Mouse (Mus musculus) embryonic facial prominence, embryonic 15.5 days (tissue): Measurements from ENCODE around the gene Pde6h. TPM values are rescaled to one million over a fixed set of nuclear protein-coding genes. Genes with fewer than 3 reads are reported as not detected.

ENCODE experiments used
- ATAC-seq: fragments of 200-750 bp; cut with Nextera tagmentation; 2 replicates; pipeline ENCODE4 v1.8.0; 2017; ENCODE audit warnings: low read depth, moderate TSS enrichment; ENCODE audit not compliant: insufficient number of reproducible peaks, low FRiP score, low TSS enrichment
- H3K27ac ChIP-seq: fragments of 300-500 bp; sonication (generic); replicated peaks from 2 replicates; pipeline ENCODE4 v1.5.1; 2015; ENCODE audit warnings: mild to moderate bottlenecking, inconsistent platforms
- H3K27me3 ChIP-seq: fragments of 300-500 bp; sonication (generic); 2 replicates; pipeline ENCODE4 v1.6.1; 2015; ENCODE audit warnings: inconsistent platforms
- H3K36me3 ChIP-seq: fragments of 300-500 bp; sonication (generic); 2 replicates; pipeline ENCODE4 v1.6.1; 2015; ENCODE audit warnings: mild to moderate bottlenecking, inconsistent platforms
- H3K4me1 ChIP-seq: fragments of 300-500 bp; sonication (generic); 2 replicates; pipeline ENCODE4 v1.6.1; 2015; ENCODE audit warnings: inconsistent platforms
- H3K4me2 ChIP-seq: fragments of 300-500 bp; sonication (generic); replicated peaks from 2 replicates; pipeline ENCODE4 v1.6.1; 2015; ENCODE audit warnings: mild to moderate bottlenecking, inconsistent platforms
- H3K4me3 ChIP-seq: fragments of 300-500 bp; sonication (generic); replicated peaks from 2 replicates; pipeline ENCODE4 v1.5.1; 2015; ENCODE audit warnings: mild to moderate bottlenecking, inconsistent platforms
- H3K9ac ChIP-seq: fragments of 300-500 bp; sonication (generic); 2 replicates; pipeline ENCODE4 v1.6.1; 2015; ENCODE audit warnings: inconsistent platforms
- H3K9me3 ChIP-seq: fragments of 300-500 bp; sonication (generic); replicated peaks from 2 replicates; pipeline ENCODE4 v1.6.1; 2016; ENCODE audit warnings: inconsistent platforms
- WGBS: fragments of 180-500 bp; shearing (Covaris S2); methylation state at CpG from one replicate; pipeline ENCODE4 v1.1.7; 2015; 5-methylcytosine and 5-hydroxymethylcytosine counted together
- polyA plus RNA-seq: library from polyadenylated mRNA; unstranded; fragments of >200 nt; fragmentation: Nextera tagmentation; extraction: Ambion mirVana; gene quantifications from 2 replicates; pipeline ENCODE4 v1.2.1, GENCODE M21; 2015

Gene Pde6h
- polyA plus RNA-seq, 1 experiment from 2014 or later: not detected

DNA sequence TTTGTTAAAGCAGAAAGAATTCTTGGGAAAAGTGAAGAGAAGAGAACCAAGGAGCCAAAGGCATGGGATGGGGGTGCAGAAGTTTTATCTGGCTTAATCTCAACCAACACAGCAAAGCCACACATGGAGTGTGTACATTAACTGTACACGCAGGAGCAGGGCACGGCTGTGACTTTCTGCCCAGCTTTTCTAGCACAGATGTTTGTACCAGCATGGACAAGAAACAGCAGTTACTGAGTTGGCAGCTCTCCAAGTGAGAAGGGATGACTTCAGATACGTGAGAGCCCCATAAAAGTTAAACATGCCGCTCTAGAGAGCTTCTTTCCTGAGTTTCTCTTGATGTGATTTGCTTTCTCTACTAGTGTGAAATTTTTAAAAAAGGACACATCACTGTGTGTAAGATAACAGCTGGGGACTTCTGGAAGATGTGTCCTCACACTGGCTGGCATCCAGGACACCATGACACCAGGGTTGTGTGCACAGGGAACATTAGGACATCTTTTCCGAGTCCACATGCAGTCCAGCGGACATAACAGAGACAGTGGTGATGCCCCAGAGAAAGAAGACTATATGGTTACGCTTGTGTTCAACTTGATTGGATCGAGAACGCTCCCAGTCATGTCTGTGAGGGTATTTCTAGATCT, 13.3 kb upstream of the Pde6h start:
- Histone ChIP-seq H3K9ac (no peak overlapping the region), H3K36me3 (no peaks in the 10 kb centered on the region), H3K4me1 (peaks cover 46% of the 10 kb centered on the region), H3K4me2 (no peak overlapping the region), H3K27ac (peak overlapping the region; percentile 17), H3K9me3 (no peaks in the 10 kb centered on the region), H3K27me3 (no peaks in the 10 kb centered on the region), H3K4me3 (no peak overlapping the region)
- ATAC-seq: no peak
- WGBS: 56% methylated on average over 9 of the region's 9 CpGs

DNA sequence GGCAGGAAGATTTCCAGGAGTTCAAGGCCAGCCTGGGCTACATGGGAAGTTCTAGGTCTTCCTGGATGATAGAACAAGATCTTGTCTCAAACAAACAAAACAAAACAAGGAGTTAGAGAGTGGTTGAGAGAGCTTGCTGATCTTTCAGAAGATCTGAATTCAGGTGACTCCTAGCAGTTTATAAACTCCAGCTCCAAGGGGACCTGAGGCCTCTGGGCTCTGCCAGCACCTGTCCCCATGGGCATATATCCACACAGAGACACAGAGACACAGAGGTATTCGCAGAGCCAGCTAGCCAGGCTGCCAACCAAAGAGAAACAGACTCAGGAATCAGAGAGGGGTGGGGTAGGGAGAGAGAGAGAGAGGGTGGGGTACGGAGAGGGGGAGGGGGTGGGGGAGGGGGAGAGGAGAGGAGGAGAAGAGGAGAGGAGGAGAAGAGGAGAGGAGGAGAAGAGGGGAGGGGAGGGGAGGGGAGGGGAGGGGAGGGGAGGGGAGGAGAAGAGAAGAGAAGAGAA, 10.8 kb upstream of the Pde6h start:
- no peaks in the 10 kb centered on the region for H3K27me3 ChIP-seq
- WGBS: 53% methylated on average over 1 of the region's 2 CpGs
- peak overlapping the region; percentile 71 for H3K27ac ChIP-seq
- no peaks in the 10 kb centered on the region for H3K36me3 ChIP-seq
- H3K9ac ChIP-seq: no peak overlapping the region
- peaks cover 28% of the 10 kb centered on the region for H3K4me1 ChIP-seq
- H3K4me3 ChIP-seq: no peak overlapping the region
- no peaks in the 10 kb centered on the region for H3K9me3 ChIP-seq
- no peak overlapping the region for H3K4me2 ChIP-seq
- ATAC-seq: no peak

DNA sequence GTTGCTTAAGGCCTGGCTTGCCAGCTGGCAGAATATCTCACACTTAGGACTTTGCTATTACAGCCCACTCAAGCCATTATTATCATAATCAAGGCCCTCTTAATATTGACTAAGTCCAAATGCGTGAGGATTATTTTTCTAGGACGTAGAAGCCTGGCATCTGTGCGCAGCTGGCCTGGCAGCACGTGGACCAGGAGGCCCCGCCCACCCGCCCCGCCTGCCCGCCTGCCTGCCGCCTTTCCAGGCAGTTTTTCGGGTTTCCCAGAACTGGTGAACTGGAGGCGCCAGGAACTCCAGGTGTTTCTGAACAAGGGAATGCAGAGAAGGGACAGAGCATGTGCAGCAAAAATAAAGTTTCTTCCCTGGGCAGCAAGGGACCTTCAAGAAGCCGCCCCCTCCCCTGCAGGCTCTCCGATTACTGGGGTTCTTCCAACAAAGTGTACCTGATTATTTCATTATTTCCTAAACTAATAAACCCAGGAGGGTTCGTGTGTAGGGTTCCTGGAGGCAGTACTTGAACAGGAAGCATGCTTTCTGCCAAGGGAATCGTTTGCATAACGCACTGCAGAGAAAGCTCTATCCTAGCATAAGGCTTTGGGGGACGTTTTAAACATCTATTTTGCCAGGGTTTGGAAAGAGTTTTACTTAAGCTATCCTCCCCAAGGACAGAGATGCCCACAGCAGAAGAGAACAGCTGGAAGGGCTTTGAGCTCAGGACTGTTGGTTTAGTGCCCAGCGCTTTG, 10.1 kb upstream of the Pde6h start:
- no peak overlapping the region for H3K9ac ChIP-seq
- H3K4me3 ChIP-seq: peak overlapping the region; percentile 16; the same call in 1 of the 2 replicates
- no peaks in the 10 kb centered on the region for H3K27me3 ChIP-seq
- no peaks in the 10 kb centered on the region for H3K9me3 ChIP-seq
- WGBS: 6% methylated on average over 18 of the region's 18 CpGs
- peaks cover 33% of the 10 kb centered on the region for H3K4me1 ChIP-seq
- peak overlapping the region; percentile 43 for H3K4me2 ChIP-seq
- peak; percentile 75 for ATAC-seq
- no peaks in the 10 kb centered on the region for H3K36me3 ChIP-seq
- peak overlapping the region; percentile 89 for H3K27ac ChIP-seq

DNA sequence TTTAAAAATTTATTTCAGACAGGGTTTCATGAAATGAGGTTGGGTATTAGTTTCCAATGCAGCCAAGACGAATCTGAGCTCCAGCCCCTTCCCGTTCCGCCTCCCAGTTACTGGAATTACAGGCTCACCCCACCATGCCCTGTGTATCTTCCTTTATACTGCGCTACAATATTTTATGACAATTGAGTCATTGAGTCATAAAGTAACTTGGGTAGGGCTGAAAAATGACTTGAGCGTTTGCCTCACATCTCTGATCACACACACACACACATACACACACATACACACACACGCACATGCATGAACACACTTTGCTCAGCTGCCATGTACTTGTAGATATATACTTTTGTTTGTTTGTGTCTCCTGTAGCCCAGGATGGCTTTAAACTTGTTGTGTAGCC, 9.4 kb upstream of the Pde6h start:
- WGBS: 76% methylated on average over 6 of the region's 6 CpGs
- no peaks in the 10 kb centered on the region for H3K36me3 ChIP-seq
- no peak for ATAC-seq
- H3K27ac ChIP-seq: peak overlapping the region; percentile 89
- no peak overlapping the region for H3K9ac ChIP-seq
- H3K4me2 ChIP-seq: peak overlapping the region; percentile 43; the same call in 1 of the 2 replicates
- no peaks in the 10 kb centered on the region for H3K27me3 ChIP-seq
- peaks cover 33% of the 10 kb centered on the region for H3K4me1 ChIP-seq
- no peaks in the 10 kb centered on the region for H3K9me3 ChIP-seq
- H3K4me3 ChIP-seq: no peak overlapping the region

DNA sequence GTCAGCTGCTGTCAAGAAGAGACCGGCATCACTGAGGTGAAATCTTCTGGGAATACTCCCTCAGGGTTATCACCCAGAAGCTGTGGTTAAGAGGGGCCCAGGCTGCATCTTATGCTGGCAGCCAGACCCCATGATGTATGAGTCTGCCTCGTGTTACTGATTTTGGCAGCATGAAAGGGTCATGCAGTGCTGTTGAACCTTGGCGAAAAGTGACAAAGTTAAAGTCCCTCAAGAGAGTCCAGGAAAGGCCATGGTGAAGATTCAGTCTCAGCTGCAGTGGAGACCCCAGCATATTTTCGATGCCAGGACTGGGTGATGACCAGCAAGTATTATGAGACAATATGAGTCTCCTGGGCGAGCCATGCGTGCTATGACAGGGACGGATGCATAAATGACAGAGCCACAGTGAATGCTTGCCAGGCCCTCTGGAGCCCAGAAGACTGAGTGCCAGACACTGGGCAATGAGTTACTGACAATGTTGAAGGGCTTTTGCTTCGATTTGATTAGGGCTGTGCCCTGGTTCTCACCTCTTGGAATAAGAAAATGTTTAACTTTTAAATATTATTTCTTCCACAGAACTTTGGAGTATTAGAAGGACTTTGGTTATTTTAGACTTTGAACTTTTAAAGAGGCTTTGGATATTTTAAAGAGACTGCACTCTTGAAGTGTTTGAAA, 7.8 kb upstream of the Pde6h start:
- Histone ChIP-seq H3K36me3 (no peaks in the 10 kb centered on the region), H3K9ac (no peak overlapping the region), H3K9me3 (no peaks in the 10 kb centered on the region), H3K4me1 (peaks cover 32% of the 10 kb centered on the region), H3K4me2 (no peak overlapping the region), H3K27ac (no peak overlapping the region), H3K27me3 (no peaks in the 10 kb centered on the region), H3K4me3 (no peak overlapping the region)
- no peak for ATAC-seq
- WGBS: 83% methylated on average over 8 of the region's 8 CpGs

DNA sequence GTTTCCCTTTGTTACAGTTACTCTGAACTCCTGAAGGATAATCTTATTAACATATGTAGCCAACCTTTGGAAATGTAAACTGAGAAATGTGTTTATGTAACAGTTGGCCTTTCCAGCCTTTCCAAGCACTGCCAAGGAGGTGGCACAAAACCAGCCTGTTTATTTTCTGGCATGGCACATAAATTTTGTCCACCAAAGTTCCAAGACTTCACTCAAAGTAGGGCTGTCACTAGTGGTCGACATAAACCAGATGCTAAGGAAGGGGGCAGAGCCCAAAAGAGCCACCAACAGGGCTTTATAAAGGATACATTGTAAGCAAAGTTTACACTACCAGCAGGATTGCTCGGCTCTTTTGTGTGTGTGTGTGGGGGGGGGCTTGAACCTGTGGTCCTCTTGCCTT, 5.7 kb upstream of the Pde6h start:
- H3K9me3 ChIP-seq: no peaks in the 10 kb centered on the region
- no peaks in the 10 kb centered on the region for H3K36me3 ChIP-seq
- H3K27ac ChIP-seq: no peak overlapping the region

DNA sequence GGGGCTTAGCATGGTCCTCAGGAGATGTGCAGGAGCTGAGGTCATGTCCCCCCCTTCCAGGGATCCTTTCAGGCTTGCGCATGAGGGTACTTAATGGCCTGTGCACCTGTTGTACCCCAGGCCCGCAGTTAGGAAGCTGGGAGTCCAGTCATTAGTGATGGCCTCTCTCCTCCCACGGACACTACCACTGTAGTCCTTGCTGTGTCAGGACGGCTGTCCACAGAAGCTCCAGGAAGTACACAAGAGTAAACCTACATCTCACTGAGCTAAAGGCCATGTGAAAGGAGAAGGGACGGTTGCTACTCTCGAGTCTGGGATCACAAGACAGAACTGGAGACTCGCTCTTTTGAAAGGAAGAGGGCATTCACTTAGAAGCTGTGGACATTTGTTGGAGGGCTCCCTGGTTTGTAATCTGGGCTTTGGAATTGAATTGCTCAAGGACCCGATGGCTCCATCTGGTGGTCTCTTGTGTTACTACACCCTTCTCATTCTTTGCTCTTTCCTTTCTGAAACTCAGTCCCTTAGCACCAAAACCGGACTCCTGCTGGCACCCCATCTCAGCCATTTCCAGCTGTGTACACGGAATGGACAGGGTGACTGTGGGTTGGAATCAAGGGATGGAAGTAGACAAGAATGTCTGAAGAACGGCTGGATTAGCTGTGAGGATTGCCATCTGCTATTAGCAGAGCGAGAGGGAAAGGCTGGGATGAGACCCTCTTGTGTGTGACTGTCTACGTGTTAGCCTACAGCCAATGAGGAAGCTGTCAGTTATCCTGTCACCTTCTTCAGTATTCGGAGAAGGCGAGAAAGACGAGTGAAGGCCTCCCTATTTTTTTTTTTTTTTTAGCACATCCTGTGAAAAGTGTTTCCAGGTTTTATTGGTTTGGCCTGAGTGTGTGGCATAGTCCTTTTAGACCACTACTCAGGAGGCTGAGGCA, 3.0 kb upstream of the Pde6h start:
- no peak overlapping the region for H3K4me3 ChIP-seq
- H3K9me3 ChIP-seq: no peaks in the 10 kb centered on the region
- no peak overlapping the region for H3K9ac ChIP-seq
- peak; percentile 41; the same call in 1 of the 2 replicates for ATAC-seq
- H3K27me3 ChIP-seq: no peaks in the 10 kb centered on the region
- no peaks in the 10 kb centered on the region; the same call in 1 of the 2 replicates for H3K36me3 ChIP-seq
- 43% methylated on average over 16 of the region's 16 CpGs for WGBS
- no peak overlapping the region for H3K4me2 ChIP-seq
- peaks cover 13% of the 10 kb centered on the region; the same call in 1 of the 2 replicates for H3K4me1 ChIP-seq
- H3K27ac ChIP-seq: no peak overlapping the region

More for the DNA sequence above, 5.7 kb upstream of the Pde6h start:
- WGBS: 8% methylated on average over 2 of the region's 2 CpGs
- Histone ChIP-seq H3K4me2 (no peak overlapping the region), H3K4me3 (no peak overlapping the region), H3K9ac (no peak overlapping the region), H3K4me1 (peaks cover 23% of the 10 kb centered on the region), H3K27me3 (no peaks in the 10 kb centered on the region)
- ATAC-seq: no peak

DNA sequence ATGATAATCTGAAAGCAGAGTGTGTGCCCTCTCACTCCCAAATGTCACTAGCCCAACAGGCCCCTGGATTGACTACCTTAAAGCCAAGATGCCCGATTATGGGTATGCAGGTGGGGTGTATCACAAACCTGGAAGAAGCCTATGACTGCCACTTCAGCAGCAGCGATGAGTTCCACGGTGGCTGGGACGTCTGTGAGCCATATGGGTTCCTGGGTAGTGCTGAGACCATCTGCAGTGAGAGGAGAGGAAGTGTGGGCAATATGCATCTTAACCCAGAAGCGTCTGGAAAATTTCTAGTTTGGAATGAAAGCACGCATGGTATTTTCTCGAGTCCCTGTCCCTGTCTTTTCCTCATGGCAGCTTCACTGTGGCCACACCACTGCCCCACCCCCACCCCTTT, 2.0 kb upstream of the Pde6h start:
- no peak overlapping the region for H3K4me2 ChIP-seq

DNA sequence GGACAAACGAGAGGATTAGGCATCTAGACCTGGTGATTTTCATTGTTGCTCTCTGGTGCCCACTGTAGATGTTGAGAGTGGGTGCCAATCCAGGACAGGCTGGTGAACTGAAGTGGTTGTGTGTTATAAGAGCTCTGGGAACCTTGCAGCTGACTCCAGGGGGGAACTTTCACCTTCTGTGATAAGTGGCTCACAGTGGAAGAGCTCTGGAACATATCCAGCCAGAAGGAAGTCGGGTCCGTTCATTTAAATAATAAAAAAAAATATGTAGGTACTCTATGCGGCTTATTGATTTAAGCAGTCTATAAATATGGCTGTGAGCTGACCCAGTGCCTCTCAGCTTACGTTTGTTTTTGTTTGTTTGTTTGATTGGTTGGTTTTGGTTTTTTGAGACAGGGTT, 1.6 kb upstream of the Pde6h start, which contains the start of gene Erp27:
Gene Erp27 (minus strand): TSS at position 101 of the 400 bp plus-strand sequence.
- WGBS: 70% methylated on average over 5 of the region's 5 CpGs
- Histone ChIP-seq H3K9me3 (no peaks in the 10 kb centered on the region), H3K27me3 (no peaks in the 10 kb centered on the region), H3K4me2 (no peak within 1 kb of the TSS), H3K27ac (0 out of 2 replicates have a peak within 1 kb of the TSS, but pooled peaks have one; percentile 34), H3K4me3 (no peak within 1 kb of the TSS), H3K9ac (no peak within 1 kb of the TSS), H3K4me1 (peaks cover 13% of the 10 kb centered on the region; the same call in 1 of the 2 replicates), H3K36me3 (no peaks in the 10 kb centered on the region; the same call in 1 of the 2 replicates)
- no peak for ATAC-seq

More for the DNA sequence above, 2.0 kb upstream of the Pde6h start:
- H3K27ac ChIP-seq: no peak overlapping the region
- H3K4me1 ChIP-seq: peaks cover 13% of the 10 kb centered on the region; the same call in 1 of the 2 replicates
- no peaks in the 10 kb centered on the region for H3K9me3 ChIP-seq
- 46% methylated on average over 7 of the region's 7 CpGs for WGBS
- no peaks in the 10 kb centered on the region; the same call in 1 of the 2 replicates for H3K36me3 ChIP-seq
- H3K27me3 ChIP-seq: no peaks in the 10 kb centered on the region
- ATAC-seq: no peak
- no peak overlapping the region for H3K4me3 ChIP-seq
- H3K9ac ChIP-seq: no peak overlapping the region

DNA sequence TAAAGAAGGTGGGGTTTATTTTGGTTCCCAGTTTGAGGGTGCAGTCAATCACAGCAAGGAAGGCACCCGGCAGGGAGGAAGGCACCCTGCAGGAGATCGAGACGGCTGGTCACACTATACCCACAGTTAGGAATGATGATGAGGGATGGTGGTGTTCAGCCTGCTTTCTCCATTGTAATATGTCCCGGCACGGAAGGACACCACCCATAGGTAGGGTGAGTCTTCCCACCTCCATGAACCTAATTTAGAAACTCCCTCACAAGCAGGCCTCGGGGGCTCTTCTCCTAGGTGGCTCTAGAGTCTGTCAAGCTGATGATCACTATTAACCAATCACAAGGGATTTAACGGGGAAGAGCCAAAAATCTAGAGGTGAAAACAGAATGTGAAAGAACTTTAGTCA, 761 bp upstream of the Pde6h start:
- no peak overlapping the region for H3K4me3 ChIP-seq
- ATAC-seq: no peak
- no peak overlapping the region for H3K4me2 ChIP-seq
- no peak overlapping the region for H3K27ac ChIP-seq
- no peaks in the 10 kb centered on the region for H3K9me3 ChIP-seq
- no peak overlapping the region for H3K9ac ChIP-seq
- H3K27me3 ChIP-seq: no peaks in the 10 kb centered on the region
- H3K36me3 ChIP-seq: no peaks in the 10 kb centered on the region; the same call in 1 of the 2 replicates
- 90% methylated on average over 7 of the region's 7 CpGs for WGBS
- H3K4me1 ChIP-seq: peaks cover 13% of the 10 kb centered on the region; the same call in 1 of the 2 replicates
